11 mouse cellular contexts compared by ENCODE assay signal in genomic region chr4:134601981-134602380, GRCm38 (mm10). TPM values are rescaled to one million over a fixed set of nuclear protein-coding genes. Genes with fewer than 3 reads are reported as not detected.
DNase-seq lines count a peak whose midpoint lies in the region; ATAC-seq and TF ChIP-seq lines count a peak whose summit lies in the region.
"Had no signal": no experiment of that assay in that cellular context is flagged by ENCODE, and none has a peak within 500 bp of the region (broad histone marks: within the 10 kb centered on the region; RNA-seq: fewer than 3 reads in every experiment).

No protein-coding gene starts in this region.

- DNase-seq in hindbrain, embryonic 10.5 days (ENCODE audit: low spot score) = no peak
- DNase-seq in spleen, adult 2 months (ENCODE audit: low read depth in 1 of 2, low spot score in 2 of 2) = no peak
- DNase-seq in spleen, postnatal 4 days (ENCODE audit: low spot score in 2 of 2) = no peak
- DNase-seq in liver = peak; percentile 59
- DNase-seq in frontal cortex, postnatal 25 days (ENCODE audit: low spot score in 2 of 2) = no peak
- no peak for DNase-seq in thymus, adult 2 months

- H3K4me1 ChIP-seq in hindbrain, embryonic 13.5 days (replicated peaks) = peaks cover 65% of the 10 kb centered on the region
- peaks cover 61% of the 10 kb centered on the region for H3K4me1 ChIP-seq in hindbrain, embryonic 10.5 days (replicated peaks)
- H3K4me1 ChIP-seq in spleen, adult 2 months (ENCODE audit: control insufficient read depth, insufficient read depth, insufficient read length) = peaks cover 17% of the 10 kb centered on the region; the same call in 1 of the 2 replicates
- H3K4me1 ChIP-seq in thymus, adult 2 months (replicated peaks; ENCODE audit: control insufficient read depth, insufficient read depth, low read length) = peaks cover 11% of the 10 kb centered on the region

- H3K9ac ChIP-seq in hindbrain, embryonic 13.5 days = 0 out of 2 replicates have a peak overlapping the region, but pooled peaks have one; percentile 5
- H3K9ac ChIP-seq: neural tube, embryonic 12.5 days had no signal

- no peaks in the 10 kb centered on the region for H3K27me3 ChIP-seq in hindbrain, embryonic 13.5 days
- H3K27me3 ChIP-seq in hindbrain, embryonic 10.5 days (ENCODE audit: insufficient read depth, poor library complexity, severe bottlenecking) = no peaks in the 10 kb centered on the region
- no peaks in the 10 kb centered on the region for H3K27me3 ChIP-seq in spleen, adult 2 months (ENCODE audit: control insufficient read depth, insufficient read depth, low read length)
- H3K27me3 ChIP-seq in thymus, adult 2 months (ENCODE audit: control insufficient read depth, insufficient read depth, low read length) = no peaks in the 10 kb centered on the region
- H3K27me3 ChIP-seq: neural tube, embryonic 12.5 days had no signal

- no peak for TF ChIP-seq POLR2A in spleen, adult 2 months (IDR thresholded peaks at IDR 0.05; ENCODE audit: low read depth, low read length)
- TF ChIP-seq POLR2A in thymus, adult 2 months (IDR thresholded peaks at IDR 0.05; ENCODE audit: control insufficient read depth, extremely low read depth, insufficient read depth, low read length, poor library complexity) = no peak

- no peaks in the 10 kb centered on the region for H3K9me3 ChIP-seq in hindbrain, embryonic 13.5 days
- H3K9me3 ChIP-seq in hindbrain, embryonic 10.5 days = no peaks in the 10 kb centered on the region
- H3K9me3 ChIP-seq: neural tube, embryonic 12.5 days had no signal

- H3K4me3 ChIP-seq in hindbrain, embryonic 13.5 days = no peak overlapping the region
- no peak overlapping the region for H3K4me3 ChIP-seq in hindbrain, embryonic 10.5 days
- H3K4me3 ChIP-seq in spleen, adult 2 months (ENCODE audit: extremely low read depth, insufficient read depth, insufficient read length) = no peak overlapping the region
- no peak overlapping the region for H3K4me3 ChIP-seq in thymus, adult 2 months (ENCODE audit: control insufficient read depth, insufficient read depth, low read length)
- H3K4me3 ChIP-seq: erythroblast, embryonic 14.5 days; neural tube, embryonic 12.5 days had no signal

- ATAC-seq in hindbrain, embryonic 13.5 days (ENCODE audit: low FRiP score) = no peak
- 0 out of 2 replicates have a peak, but pooled peaks have one; percentile 2 for ATAC-seq in neutrophil, adult 5-6 weeks (ENCODE audit: extremely low read depth, insufficient number of reproducible peaks, low FRiP score, poor library complexity, severe bottlenecking)
- ATAC-seq: intestine, postnatal 0 days had no signal

- H3K4me2 ChIP-seq in hindbrain, embryonic 13.5 days = no peak overlapping the region
- H3K4me2 ChIP-seq: neural tube, embryonic 12.5 days had no signal

- 85% methylated on average over 7 of the region's 7 CpGs for WGBS in hindbrain, embryonic 13.5 days
- WGBS in hindbrain, embryonic 10.5 days = 65% methylated on average over 7 of the region's 7 CpGs
- WGBS in spleen, adult 2 months = 23% methylated on average over 7 of the region's 7 CpGs
- 16% methylated on average over 7 of the region's 7 CpGs for WGBS in thymus, adult 2 months

- TF ChIP-seq CTCF in spleen, adult 2 months (IDR thresholded peaks at IDR 0.05; ENCODE audit: extremely low read depth, insufficient read depth, insufficient read length, insufficient replicate concordance) = no peak
- TF ChIP-seq CTCF in thymus, adult 2 months (IDR thresholded peaks at IDR 0.05; ENCODE audit: borderline replicate concordance, control insufficient read depth, extremely low read depth, insufficient read depth, low read length, poor library complexity) = no peak

- H3K36me3 ChIP-seq in hindbrain, embryonic 13.5 days = no peaks in the 10 kb centered on the region
- H3K36me3 ChIP-seq in hindbrain, embryonic 10.5 days = no peaks in the 10 kb centered on the region
- no peaks in the 10 kb centered on the region for H3K36me3 ChIP-seq in spleen, adult 2 months (ENCODE audit: control insufficient read depth, insufficient read depth, low read length)
- H3K36me3 ChIP-seq in thymus, adult 2 months (ENCODE audit: control insufficient read depth, insufficient read depth, low read length) = no peaks in the 10 kb centered on the region
- H3K36me3 ChIP-seq: neural tube, embryonic 12.5 days had no signal

- 0 out of 2 replicates have a peak overlapping the region, but pooled peaks have one; percentile 35 for H3K27ac ChIP-seq in hindbrain, embryonic 13.5 days
- no peak overlapping the region; the same call in 1 of the 2 replicates for H3K27ac ChIP-seq in hindbrain, embryonic 10.5 days
- H3K27ac ChIP-seq in spleen, adult 2 months (ENCODE audit: insufficient read depth, low read length) = peak overlapping the region; percentile 34; the same call in 1 of the 2 replicates
- H3K27ac ChIP-seq in thymus, adult 2 months (ENCODE audit: control insufficient read depth, insufficient read depth, low read length) = no peak overlapping the region
- H3K27ac ChIP-seq: neural tube, embryonic 12.5 days had no signal

RNA-seq across cellular contexts. Expression of gene Selenon, which starts 50.0 kb away (rescaled TPM):
- 9.5 and 11.0 TPM in 2 replicates for polyA plus RNA-seq in hindbrain, embryonic 13.5 days (2015; fragmentation: Nextera tagmentation; extraction: Ambion mirVana)
- 8.6 and 10.3 TPM in 2 replicates for polyA plus RNA-seq in hindbrain, embryonic 10.5 days (2016; fragmentation: Nextera tagmentation; extraction: Ambion mirVana)
- polyA plus RNA-seq in spleen, adult 2 months (2012; rRNA removed) = 8.0 and 8.3 TPM in 2 replicates
- total RNA-seq in neutrophil, adult 5-6 weeks (2017) = 44.2 and 44.3 TPM in 2 replicates
- 7.9 and 9.1 TPM in 2 replicates for polyA plus RNA-seq in thymus, adult 2 months (2012; rRNA removed)

Comparison
In these comparisons a context has a peak if more than half of its experiments do, and no peak if none do; other contexts are left out.
1. H3K27ac ChIP-seq: peak in hindbrain, embryonic 13.5 days (single experiment) and spleen, adult 2 months (single experiment); none in hindbrain, embryonic 10.5 days (single experiment) and thymus, adult 2 months (single experiment).